Mouse (Mus musculus): ENCODE measurements around the gene Scai. TPM values are rescaled to one million over a fixed set of nuclear protein-coding genes. Genes with fewer than 3 reads are reported as not detected.

The Scai gene
- polyA plus RNA-seq (2012; rRNA removed) = 5.0 and 5.7 TPM in 2 replicates

DNA sequence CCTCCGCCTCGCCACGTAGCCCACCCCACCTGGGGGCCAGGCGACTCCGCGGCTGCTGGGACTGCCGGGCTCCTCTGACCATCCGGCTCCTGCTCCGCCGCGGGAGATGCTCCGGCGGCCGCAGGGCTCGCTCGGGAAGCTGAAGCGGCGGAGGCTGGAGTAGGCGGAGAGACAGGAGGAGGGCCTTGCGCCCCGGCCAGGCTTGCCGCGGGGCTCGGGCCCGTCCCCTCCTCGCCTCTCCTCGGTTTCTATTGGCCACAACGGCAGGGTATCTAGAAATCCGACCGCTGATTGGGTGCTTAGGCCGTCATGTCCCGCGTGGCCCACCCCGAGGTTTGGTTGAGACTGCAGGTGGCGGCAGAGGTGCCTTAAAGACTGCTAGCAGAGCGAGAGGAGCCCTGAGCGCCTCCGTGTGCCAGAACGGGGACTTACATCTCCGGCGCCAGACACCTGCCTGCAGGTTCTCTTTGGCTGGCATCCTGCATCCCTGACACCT is at the start of gene Scai:
Gene Scai (minus strand): TSS at position 174 of the 496 bp plus-strand sequence.
- peak; percentile 86 for DNase-seq (ENCODE audit: low spot score)

DNA sequence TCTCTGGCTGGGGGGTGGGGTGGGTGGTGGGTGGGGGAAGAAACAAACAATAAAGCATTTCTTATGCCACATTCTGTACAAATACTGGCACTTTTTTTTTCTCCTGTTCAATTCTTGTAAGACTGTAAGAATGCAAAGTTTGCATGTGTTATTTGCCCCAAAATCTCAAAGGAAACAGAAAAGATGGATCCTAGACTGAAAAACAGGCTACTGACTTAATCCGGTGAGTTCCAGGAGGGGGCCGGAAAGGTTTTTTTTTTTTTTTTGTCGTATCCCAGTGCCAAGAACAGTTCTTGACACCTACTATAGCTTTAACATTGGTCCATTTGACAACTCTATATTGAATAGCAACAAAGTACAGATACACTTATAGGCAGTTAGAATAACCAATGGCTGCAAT is 36.2 kb upstream of the Scai start:
- no peak for DNase-seq (ENCODE audit: low spot score)

- DNase-seq (ENCODE audit: low spot score) = peak; percentile 67
Observed at GRCm38 (mm10) chr2:39226019-39226640, 35.6 kb upstream of the Scai start, which contains the start of gene Ppp6c. TSS of gene Ppp6c (minus strand) at chr2:39226451.

DNA sequence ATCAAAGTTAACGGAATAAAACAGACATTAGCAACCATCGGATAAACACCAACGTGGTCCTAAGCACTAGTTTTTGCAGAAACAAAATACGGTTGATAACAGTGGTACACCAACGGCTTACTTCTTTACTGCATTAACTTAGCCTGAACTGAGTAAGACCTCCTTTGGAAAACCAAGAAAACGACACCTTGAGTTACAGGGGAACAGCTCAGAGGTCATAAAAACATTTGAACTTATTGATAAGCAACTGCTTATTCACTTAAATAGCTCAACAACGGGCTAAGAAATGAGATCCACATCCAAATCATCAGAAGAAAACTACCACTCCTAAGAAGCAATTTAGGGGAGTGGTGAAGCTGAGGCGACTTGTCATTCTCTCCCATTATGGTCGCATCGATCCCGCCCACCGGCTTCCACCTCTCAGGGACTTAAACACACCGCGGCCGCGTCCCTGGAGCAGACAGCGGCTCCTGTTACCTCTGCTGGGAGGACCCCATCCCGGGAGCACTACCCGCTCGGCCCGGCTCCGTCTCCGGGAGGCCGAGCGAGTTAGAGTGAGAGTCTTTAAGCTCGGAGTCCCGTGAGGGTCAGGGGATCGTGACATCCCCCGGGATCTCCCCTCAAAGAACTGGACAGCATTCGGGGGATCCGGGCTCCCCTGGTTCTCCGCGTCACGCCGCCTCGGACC is 34.9 kb upstream of the Scai start:
- peak; percentile 60 for DNase-seq (ENCODE audit: low spot score)

GRCm38 (mm10) chr2:39224621-39225020 is 34.1 kb upstream of the Scai start:
- DNase-seq (ENCODE audit: low spot score) = no peak

GRCm38 (mm10) chr2:39220010-39220409 is 29.5 kb upstream of the Scai start:
- no peak for DNase-seq (ENCODE audit: low spot score)

DNA sequence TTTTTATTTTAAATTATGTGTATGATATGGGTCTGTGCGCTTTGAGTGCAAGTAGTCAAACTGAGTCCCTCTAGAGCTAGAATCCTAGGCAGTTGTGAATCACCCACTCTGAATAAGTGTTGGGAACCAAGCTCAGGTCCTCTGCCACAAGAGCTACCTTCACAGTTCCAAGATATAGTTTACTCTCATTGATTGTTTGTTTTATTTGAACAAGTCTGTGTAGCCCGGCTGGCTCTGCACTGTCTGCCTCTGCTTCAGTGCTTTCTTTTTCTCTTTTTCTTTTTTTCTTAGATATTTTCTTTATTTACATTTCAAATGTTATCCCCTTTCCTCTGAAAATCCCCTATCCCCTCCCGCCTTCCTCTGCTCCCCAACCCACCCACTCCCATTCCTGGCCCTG is 28.5 kb upstream of the Scai start:
- no peak for DNase-seq (ENCODE audit: low spot score)

GRCm38 (mm10) chr2:39217150-39217549 is 26.6 kb upstream of the Scai start:
- DNase-seq (ENCODE audit: low spot score) = no peak

DNA sequence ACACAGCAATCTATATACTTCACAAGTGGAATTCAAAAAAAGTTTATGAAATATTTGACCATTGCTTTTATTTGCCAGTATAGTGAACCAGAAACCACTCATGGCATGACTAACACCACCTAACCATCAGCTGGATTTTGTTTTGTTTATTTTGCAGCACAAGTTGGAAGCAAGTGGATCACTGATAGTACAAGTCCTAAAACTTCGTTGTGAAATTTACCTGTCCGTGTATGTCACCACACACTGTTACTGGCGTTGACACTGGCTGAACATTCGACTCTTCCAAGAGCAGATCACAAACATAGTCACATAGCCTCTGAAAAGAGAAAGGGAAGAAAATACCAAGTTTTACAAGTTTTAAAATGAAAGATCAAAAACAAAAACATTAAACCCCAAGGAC is 20.2 kb upstream of the Scai start:
- DNase-seq (ENCODE audit: low spot score) = no peak

DNA sequence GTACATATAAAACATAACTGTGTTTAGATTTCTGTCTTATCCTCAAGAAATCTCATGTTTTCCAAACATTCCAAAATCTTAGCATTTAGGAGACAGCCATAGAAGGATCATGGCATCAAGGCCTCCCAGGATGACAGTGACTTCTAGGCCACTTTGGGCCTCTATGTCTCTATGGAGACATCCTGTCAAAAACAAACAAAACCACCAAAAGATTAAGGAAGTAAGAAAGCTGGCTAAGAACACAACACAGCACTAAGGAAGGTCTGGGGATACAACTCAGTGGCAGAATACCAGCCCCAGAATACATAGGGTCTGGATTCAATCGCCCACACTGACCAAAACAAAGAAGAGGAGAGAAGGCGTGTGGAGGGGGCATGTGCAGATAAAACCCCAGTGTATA is 12.8 kb upstream of the Scai start:
- no peak for DNase-seq (ENCODE audit: low spot score)

- DNase-seq (ENCODE audit: low spot score) = no peak
Observed at GRCm38 (mm10) chr2:39194809-39195208, 4.3 kb upstream of the Scai start.

GRCm38 (mm10) chr2:39189961-39190560 is 473 bp downstream of the Scai start:
- no peak for DNase-seq (ENCODE audit: low spot score)

DNA sequence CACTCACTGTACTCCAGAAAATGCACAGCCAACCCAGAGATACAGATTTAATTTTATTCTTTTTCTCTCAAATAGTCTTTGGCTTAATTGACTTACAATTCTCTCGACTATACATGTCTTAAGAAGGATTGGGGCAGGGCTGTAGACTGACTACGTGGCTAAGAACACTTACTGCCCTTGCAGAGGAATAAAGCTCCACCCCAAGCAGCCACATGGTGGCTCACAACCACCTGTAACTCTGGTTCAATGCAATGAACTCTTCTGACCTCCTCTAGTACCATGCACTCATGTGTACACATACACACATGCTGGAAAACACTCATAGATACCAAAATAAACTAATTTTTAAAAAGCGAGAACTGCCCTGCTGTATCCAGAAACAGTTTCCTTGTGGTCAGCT is 4.6 kb downstream of the Scai start:
- no peak for DNase-seq (ENCODE audit: low spot score)

DNA sequence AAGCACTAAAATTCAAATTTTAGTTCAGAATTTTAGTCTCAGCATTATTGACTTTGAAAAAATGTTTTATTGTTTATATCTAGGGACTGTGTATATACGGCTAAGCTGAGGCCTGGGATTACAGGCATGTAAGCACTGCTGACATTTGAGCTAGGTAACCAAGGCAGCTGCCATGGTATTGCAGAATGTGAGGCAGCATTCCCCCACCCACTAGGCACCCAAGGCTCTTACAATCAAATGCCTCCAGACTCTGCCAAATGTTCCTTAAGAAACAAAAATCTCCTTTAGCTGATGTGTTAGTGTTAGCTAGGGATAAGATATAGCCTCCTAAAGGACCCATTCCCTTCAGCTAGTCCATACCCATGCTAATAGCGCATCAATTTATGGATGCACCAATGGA is 6.9 kb downstream of the Scai start:
- no peak for DNase-seq (ENCODE audit: low spot score)

DNA sequence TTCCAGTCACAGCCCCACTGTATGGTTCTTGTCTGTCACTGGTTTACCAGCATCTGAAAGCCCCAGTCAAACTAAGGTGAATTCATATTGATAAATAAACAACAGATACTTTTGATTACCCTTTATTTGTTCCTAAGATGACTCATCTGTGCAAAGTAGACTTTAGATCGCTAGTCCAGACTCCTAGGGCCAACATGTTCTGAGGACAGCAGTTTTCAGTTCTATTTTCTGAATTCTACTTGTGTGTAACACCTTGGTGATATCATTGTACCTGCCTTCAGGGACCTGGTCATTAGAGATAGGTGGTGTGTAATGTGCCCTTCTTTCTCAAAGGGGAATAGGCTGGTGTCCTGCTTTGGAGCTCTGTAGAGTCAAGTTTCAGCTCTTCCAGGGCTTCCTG is 29.5 kb downstream of the Scai start:
- DNase-seq (ENCODE audit: low spot score) = no peak

- DNase-seq (ENCODE audit: low spot score) = no peak
Observed at GRCm38 (mm10) chr2:39157916-39158315, 32.6 kb downstream of the Scai start.

DNA sequence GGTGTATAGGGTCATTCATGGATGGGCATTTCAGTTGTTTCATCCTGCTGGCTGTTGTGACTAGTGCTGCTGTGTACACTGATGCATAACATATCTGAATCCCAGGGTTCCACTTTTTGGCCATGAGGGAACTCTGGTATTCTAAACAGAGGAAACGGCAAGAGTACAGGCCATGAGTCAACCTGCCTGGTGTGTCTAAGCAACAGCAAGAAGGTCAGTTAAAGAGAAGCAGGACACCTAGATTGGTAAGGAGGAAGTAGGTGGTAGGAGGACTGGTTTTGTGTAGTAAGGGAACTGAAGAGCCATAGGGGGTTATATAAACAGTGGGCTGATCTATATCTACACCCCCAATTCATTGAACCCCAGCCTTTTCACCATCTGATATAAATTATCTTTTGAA is 33.7 kb downstream of the Scai start:
- DNase-seq (ENCODE audit: low spot score) = no peak

DNA sequence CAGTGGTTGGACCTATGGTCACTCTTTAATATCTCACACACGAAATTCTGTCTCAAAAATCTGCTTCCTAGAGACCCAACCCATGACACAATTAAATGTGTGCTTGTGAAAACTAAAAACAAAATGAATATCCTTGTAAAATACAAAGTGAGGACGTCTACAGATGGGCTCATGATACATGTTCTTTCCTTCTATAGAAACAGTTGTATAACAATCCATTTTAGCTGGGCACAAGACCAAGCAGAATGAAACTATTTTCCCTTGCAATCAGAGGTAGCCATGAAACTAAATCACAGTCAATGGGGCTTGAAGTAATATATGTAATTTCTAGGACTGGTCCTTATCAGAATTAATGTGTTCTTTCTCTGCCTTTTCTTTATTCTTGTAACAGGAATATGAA is 39.6 kb downstream of the Scai start:
- DNase-seq (ENCODE audit: low spot score) = no peak

- no peak for DNase-seq (ENCODE audit: low spot score)
Observed at GRCm38 (mm10) chr2:39148075-39148474, 42.5 kb downstream of the Scai start.

GRCm38 (mm10) chr2:39146469-39146868 is 44.1 kb downstream of the Scai start:
- DNase-seq (ENCODE audit: low spot score) = no peak

GRCm38 (mm10) chr2:39142357-39142948 is 48.1 kb downstream of the Scai start:
- DNase-seq (ENCODE audit: low spot score) = no peak

DNA sequence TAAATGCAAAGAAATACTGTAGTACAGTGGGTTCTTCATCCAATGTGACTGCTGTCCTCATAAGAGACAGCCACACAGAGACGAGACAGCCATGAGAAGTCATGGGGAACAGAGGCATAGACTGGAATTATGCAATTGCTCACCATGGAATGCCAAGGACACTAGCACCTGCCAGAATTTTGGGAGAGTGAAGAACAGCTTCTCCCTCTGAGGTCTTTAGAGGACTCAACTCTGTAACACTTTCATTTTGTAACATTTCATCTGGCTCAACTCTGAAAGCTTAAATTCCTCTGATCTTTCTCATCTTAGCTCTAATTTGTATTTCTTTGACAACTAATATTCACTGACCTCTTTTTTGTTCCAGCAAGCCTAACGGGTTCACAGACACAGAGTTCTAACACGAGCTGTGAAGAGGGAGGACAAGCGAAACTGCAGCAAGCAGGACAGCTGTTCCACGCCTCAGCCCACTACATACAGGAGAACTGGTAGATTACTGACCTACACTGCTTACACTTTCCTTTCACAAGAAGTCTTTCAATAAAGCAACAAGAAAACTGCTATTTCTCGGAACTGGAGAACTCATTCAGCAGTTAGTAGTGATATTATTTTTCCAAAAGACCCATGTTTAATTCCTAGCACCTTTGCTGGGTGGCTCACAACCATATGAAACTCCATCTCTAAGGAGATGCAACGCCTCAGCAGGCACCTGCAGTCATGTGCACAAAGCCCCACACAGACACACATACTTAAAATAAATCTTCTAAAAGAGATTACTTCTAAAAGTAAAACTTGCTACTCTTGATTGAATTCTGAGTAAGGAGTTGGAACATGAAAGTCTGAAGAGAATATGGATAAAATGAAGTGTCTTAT is 49.7 kb downstream of the Scai start:
- no peak for DNase-seq (ENCODE audit: low spot score)
